7 mouse cellular contexts compared by ENCODE assay signal in the genomic region with DNA sequence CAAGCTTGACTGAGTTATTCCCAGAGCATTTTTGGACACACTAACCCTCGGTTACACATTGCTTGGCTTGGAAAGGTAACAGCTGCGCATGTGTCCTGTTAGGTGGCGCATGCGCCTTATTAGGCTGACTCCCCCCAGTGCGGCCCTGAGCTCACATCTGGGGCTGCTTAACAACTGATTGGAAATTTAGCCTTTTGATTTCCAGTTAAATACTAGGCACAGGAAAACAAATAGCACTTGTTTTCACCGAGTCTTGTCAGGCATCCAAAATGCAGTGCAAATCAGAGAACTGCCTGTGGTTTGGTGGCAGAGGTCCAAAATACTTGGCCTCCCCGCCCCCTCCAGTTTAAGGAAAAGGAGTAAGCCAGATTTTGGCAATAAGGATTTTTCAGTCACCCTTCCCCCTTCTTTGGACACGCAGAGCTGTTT.
A peak's percentile ranks its signal among the peaks of the same experiment; 100 is the strongest.
DNase-seq lines count a peak whose midpoint lies in the region; ATAC-seq and TF ChIP-seq lines count a peak whose summit lies in the region.

No protein-coding gene starts in this region.

- H3K4me3 ChIP-seq in intestine, embryonic 15.5 days (replicated peaks), result no peak overlapping the region
- peak overlapping the region; percentile 31 for H3K4me3 ChIP-seq in left cerebral cortex, adult 2 months

- H3K9me3 ChIP-seq in intestine, embryonic 15.5 days, result no peaks in the 10 kb centered on the region

- intact Hi-C loops in left cerebral cortex, adult 2 months (cut with DNase I), result loop anchor here (2.0 kb wide), 1 partner anchor 121 kb away; a partner anchor contains a TSS

- peaks cover 22% of the 10 kb centered on the region for H3K4me1 ChIP-seq in intestine, embryonic 15.5 days (replicated peaks)

- H3K4me2 ChIP-seq in intestine, embryonic 15.5 days (replicated peaks), result peak overlapping the region; percentile 42

- TF ChIP-seq CTCF in left cerebral cortex, adult 2 months (IDR thresholded peaks at IDR 0.05), result no peak; the same call in 1 of the 2 replicates

- ATAC-seq in intestine, embryonic 15.5 days, result peak; percentile 76

- H3K27me3 ChIP-seq in intestine, embryonic 15.5 days (replicated peaks), result no peaks in the 10 kb centered on the region

- no peaks in the 10 kb centered on the region for H3K36me3 ChIP-seq in intestine, embryonic 15.5 days

- peak; percentile 79 to 86 for DNase-seq in adrenal gland, postnatal 36 days
- peak; percentile 33 for DNase-seq in embryo, embryonic 9.5 days (ENCODE audit: extremely low spot score)
- DNase-seq in gastrocnemius, postnatal 4 days (ENCODE audit: low spot score in 2 of 2), result peak; percentile 61 to 82
- peak; percentile 48 to 63 for DNase-seq in left cerebral cortex, adult 2 months (ENCODE audit: extremely low spot score in 1 of 2, low spot score in 2 of 2)
- peak; percentile 79 to 88 for DNase-seq in lung, postnatal 4 days
- DNase-seq in telencephalon, adult 2 months (ENCODE audit: low read depth, low spot score), result peak; percentile 76

- WGBS in intestine, embryonic 15.5 days, result 41% methylated on average over 8 of the region's 8 CpGs

- peak overlapping the region; percentile 69 for H3K27ac ChIP-seq in intestine, embryonic 15.5 days
- H3K27ac ChIP-seq in left cerebral cortex, adult 2 months, result peak overlapping the region; percentile 77

- no peak overlapping the region for H3K9ac ChIP-seq in intestine, embryonic 15.5 days

Comparison
In these comparisons a context has a peak if more than half of its experiments do, and no peak if none do; other contexts are left out.
1. DNase-seq: peak in every context shown above with its lines; median percentile 84 in lung, postnatal 4 days; 82 in adrenal gland, postnatal 36 days; 76 in telencephalon, adult 2 months; 72 in gastrocnemius, postnatal 4 days; 56 in left cerebral cortex, adult 2 months; 33 in embryo, embryonic 9.5 days.